Mouse (Mus musculus): ENCODE results near the gene Npsr1.

The Npsr1 gene

GRCm38 (mm10) chr9:24247557-24247956 is 149.8 kb downstream of the Npsr1 start:
- DNase-seq = no peak

- DNase-seq = no peak
These were observed 156.4 kb downstream of the Npsr1 start for GRCm38 (mm10) chr9:24254236-24254635.

DNA sequence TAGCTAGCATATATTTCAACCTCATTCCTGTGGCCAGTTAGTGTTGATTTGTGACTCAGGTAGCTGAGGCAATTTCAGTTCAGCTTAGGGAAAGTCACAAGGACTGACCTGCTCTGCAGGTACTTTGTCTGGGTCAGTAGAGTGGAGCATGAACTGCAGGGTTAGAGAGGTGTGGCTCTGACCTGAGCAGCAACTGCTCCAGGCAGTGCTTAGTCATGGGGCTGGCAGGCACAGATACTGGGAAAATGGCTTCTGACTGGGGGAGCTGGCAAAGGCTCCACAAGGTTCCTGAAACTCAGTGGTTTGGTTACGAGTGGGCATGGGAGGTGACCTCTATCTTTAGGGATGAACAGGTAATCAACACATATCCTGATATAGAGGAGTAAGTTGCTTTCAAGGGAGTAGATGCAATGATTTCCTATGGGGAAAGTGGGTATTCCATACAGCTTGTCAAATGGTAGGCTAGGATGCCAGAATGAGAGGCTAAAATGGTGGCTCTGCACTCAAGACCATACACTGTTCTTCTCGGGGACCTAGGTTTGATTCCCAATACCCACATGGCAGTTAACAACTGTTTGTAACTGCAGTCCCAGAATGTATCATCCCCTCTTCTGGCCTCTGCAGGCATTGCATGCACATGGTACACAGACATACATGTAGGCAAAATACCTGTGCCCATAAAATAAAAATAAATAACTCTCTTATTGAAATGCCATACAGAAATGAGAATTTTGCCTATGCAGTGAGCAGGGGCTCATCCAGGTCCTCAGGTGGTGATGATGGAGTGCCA is 182.9 kb downstream of the Npsr1 start:
- DNase-seq = no peak

- no peak for DNase-seq
These were observed 184.8 kb downstream of the Npsr1 start for GRCm38 (mm10) chr9:24282617-24283016.

DNA sequence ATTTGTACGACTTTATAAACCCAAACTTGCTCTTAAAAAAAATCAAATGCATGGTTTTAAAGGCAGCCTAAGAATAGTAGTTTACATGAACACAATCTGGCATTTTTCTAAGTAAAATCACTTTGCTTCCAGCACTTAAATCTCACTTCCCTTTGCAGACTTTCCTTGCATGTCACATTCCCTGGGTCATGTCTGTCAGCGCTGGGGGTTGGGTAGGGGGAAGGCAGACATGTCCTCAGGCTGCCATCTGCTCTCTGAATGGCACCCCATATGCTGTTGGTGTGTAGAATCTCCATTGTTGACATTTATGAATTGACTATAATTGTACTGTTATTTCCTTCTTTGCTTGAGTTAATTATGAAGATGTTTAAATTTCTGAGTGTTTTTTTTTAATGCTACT is 185.3 kb downstream of the Npsr1 start:
- no peak for DNase-seq

- DNase-seq = no peak
These were observed 185.7 kb downstream of the Npsr1 start for GRCm38 (mm10) chr9:24283536-24283935.

DNA sequence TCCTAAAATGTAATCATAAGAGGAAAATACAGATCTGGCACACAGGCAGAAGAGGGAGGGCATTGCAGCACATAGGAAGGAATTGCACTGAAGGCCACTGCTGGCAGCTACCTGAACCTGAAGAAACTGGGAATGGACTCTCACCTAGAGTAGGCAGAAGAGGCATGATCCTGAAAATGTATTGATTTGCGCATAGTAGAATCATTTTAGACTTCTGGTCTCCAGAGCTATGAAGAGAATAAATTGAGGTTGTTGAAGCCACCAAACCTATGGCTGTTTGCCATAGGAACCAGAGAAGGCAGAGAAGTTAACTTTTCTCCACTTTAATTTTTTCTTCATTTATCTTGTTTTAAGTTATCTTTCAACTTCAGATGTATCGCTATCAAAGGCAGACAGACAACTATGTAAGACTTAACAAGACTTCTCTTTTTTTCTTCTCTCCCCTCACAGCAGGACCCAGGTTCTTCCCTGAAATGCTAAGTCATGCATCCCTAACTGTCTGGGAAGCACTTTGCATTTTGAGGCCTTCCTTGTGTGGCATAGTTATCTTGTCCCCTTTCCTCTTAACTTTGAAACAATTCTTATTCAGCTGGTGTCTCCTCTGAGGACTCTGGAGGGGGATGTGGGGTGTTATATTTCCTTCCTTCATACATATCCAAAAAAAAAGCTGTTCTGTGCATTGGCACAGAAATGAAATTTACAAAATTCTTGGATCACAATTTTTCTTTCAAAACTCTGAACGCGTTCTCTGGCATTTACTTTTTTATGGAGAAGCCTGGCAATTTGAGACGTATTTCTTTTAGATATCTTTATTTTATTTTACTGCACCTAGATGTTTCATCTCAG is 186.7 kb downstream of the Npsr1 start:
- DNase-seq = no peak

DNA sequence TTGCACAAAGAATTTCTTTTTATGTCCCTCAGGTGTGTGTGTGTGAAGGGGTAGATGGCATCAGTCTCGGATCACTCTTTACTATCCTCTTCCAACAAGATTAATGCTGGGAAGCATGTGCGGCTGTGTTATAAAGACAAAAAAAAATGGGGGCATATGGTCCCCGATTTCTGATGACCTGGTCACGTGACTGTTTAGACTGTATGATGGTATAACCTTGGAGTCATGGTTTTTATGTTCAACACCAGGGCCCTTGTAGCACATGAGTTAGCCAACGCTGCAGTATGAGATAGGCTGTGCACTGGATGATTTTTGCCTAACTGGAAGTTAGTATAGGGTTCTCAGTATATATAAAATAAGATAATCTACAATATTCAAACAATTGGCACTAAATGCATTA is 187.6 kb downstream of the Npsr1 start:
- no peak for DNase-seq

DNA sequence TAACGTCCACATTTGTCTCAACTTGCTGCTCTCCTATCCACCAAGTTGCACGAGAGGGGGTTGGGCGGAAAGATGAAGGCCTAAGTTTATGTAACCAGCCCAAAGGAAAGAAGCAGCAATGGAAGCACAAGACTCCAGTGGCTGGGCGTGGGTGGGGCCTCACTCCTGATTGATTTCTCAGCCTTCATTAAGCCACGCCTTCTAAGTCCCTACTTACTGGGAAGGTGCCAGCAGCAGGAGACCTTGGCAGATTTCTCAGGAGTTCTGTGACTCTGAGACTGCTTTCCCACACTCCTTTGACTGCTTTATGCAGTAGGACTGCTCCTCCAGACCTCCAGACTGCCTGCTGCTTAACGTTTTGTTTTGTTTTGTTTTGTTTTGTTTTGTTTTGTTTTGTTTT is 193.6 kb downstream of the Npsr1 start:
- DNase-seq = no peak

DNA sequence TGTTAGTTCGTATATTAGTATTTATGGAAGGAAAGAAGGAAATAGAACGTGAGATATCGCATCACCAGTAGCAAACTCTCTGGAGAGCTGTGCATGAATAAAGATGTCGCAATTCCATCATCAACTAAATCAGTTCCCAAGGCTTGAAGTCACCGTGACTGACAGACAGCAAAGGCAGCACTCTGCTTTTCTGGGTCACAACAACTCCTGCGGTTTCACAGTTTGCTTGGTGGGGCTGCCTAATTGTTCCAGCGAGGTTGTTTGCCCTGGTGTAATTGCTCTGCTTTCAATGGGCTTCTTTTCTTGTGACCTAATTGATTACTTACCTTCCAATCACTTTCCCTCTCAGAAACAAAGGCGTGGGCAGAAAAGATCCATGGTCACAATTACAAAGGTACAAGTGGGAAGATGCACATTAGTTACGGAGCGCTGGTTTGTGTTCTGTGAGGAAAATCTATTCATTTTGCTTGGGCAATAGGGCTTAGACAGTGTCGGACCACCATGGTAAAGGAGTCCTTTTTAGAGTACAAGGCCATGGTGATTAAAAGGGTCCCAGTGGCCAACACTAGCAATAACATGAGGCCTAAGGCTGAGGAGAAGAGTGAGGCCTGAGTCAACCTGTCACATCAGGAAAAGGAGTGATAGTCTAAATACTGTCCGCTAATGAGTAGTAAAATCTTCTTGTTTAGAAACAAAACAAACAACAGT is 195.6 kb downstream of the Npsr1 start:
- no peak for DNase-seq

DNA sequence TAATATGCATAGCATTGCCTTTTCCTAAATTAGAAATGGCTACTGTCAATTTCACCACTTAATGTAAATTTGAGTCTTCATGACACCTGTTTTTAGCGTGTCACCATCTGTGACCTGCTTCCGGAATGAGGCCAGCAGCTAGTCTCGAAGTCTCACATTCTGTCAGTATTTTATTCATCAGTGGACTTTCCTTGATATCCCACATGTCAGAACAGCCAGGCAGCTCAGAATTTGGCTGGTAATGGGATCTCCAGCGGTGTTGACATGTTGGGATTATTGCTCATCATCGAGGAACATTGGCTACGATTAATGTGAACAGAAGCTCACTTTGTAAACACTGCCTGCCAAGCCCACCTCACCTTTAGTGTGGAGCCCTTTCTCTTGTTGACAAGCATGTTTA is 205.1 kb downstream of the Npsr1 start:
- no peak for DNase-seq

- DNase-seq = no peak
These were observed 209.2 kb downstream of the Npsr1 start for GRCm38 (mm10) chr9:24306990-24307389.

DNA sequence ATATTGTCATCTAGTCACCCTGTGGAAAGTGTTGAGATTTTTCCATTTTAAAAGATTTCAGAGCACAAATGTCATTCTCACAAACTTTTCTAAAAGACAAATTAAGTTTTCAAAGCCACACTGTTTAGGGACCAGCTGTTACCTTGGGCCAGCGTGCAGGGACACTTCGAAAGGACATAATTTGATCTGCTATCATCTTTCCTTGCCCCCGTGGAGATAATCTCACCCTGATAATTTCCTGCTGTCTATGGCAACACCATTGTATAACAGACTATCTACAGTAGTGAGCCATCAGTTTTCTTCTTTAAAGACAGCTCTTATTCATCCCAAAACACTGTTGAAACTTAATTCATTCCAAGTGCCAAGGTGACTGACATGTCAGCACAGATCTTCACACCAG is 209.6 kb downstream of the Npsr1 start:
- no peak for DNase-seq

DNA sequence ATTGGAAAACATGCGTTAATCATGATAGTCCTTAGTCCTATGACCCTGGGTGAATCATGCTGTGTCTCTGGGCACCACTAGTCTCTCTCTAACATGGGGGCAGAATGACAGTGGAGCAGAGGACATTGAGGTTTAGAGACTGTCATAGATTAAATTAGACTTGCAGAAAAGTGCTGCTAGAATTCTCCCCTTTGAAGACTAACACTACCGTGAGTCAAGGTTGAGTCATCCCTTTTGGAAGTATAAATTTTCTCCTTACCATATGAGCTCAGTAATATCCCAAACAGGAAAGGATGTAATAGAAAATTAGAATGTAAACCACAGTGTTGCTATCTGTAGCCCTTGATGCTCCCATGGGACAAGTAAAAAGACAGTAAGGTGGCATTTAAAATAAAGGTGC is 218.0 kb downstream of the Npsr1 start:
- DNase-seq = no peak

DNA sequence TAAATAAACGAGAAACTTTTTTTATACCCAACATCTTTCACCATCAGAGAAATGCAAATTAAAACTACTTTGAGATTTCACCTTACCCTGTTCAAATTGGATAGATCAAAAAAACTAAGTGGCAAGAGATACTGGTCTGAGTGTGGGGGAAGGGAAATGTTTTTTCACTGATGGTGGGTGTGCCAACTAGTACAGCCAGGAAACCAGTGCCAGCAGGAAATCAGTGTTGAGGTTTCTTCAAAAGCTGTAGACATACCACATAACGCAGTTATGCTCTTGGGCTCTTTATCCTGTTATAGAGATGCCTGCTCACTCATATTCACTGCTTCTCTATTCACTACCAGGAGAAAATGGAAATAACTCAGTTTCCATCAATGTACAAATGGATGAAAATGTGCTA is 233.9 kb downstream of the Npsr1 start:
- DNase-seq = no peak

- DNase-seq = no peak
These were observed 243.5 kb downstream of the Npsr1 start for GRCm38 (mm10) chr9:24341321-24341720.

- no peak for DNase-seq
These were observed 249.2 kb downstream of the Npsr1 start for GRCm38 (mm10) chr9:24347011-24347410.

DNA sequence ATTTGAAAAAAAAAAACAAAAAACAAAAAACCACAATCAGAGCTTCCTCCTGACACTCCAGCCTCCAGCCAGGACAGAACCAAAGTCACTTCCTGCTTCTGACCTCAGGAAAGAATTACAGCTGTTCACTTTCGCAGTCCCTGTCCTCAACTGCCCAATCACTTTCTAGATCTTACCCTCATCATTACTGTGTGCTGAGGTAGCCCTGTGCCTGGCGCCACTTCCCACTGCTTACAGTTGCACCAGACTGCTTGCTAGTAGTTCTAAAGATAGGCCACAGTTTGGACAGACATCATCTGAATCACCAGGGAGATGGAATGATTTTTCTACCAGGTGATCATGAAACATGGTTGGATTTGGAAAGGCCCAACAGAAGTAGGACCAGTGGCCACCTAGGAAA is 251.7 kb downstream of the Npsr1 start:
- no peak for DNase-seq

- DNase-seq = no peak
These were observed 253.6 kb downstream of the Npsr1 start for GRCm38 (mm10) chr9:24351402-24351801.
